In genomic region chr10:76275256-76275655, GRCm38 (mm10) we compare ENCODE assay signal across 25 mouse cellular contexts. TPM values are rescaled to one million over a fixed set of nuclear protein-coding genes. Genes with fewer than 3 reads are reported as not detected.
DNase-seq lines count a peak whose midpoint lies in the region; ATAC-seq lines count a peak whose summit lies in the region.
"Had no signal": no experiment of that assay in that cellular context is flagged by ENCODE, and none has a peak within 500 bp of the region (broad histone marks: within the 10 kb centered on the region; RNA-seq: fewer than 3 reads in every experiment).

No protein-coding gene starts in this region.

- H3K4me1 ChIP-seq in kidney, embryonic 15.5 days = no peaks in the 10 kb centered on the region
- H3K4me1 ChIP-seq: embryonic facial prominence, embryonic 15.5 days; forebrain, embryonic 10.5 days; heart, embryonic 13.5 days; hindbrain, embryonic 12.5 days had no signal

- no peak overlapping the region for H3K27ac ChIP-seq in kidney, embryonic 15.5 days
- H3K27ac ChIP-seq: embryonic facial prominence, embryonic 15.5 days; forebrain, embryonic 10.5 days; gastrocnemius, adult 2 months; heart, embryonic 13.5 days; hindbrain, embryonic 12.5 days had no signal

- 73% methylated on average over 10 of the region's 10 CpGs for WGBS in kidney, embryonic 15.5 days

- H3K36me3 ChIP-seq in kidney, embryonic 15.5 days = peaks cover 82% of the 10 kb centered on the region

- no peaks in the 10 kb centered on the region for H3K27me3 ChIP-seq in kidney, embryonic 15.5 days
- H3K27me3 ChIP-seq: embryonic facial prominence, embryonic 15.5 days; heart, embryonic 13.5 days; hindbrain, embryonic 12.5 days; Patski had no signal

- intact Hi-C loops in left cerebral cortex, postnatal 36 days (cut with DNase I) = no loop called here

- DNase-seq in kidney, adult 11 months = peak; percentile 42
- DNase-seq in kidney, adult 9 months = peak; percentile 43
- no peak for DNase-seq in kidney, postnatal 10 days
- peak; percentile 28 for DNase-seq in brain, adult 2 months (ENCODE audit: low read depth, low spot score)
- no peak for DNase-seq in lung, postnatal 14 days
- DNase-seq in left cerebral cortex, postnatal 36 days (ENCODE audit: low spot score in 2 of 2) = no peak
- DNase-seq: adrenal gland, adult 8-10 months; adrenal gland, postnatal 36 days; cerebellum, adult 11 months; cerebellum, adult 8-10 months; cerebellum, postnatal 14 days; embryo, embryonic 11 days; gastrocnemius, adult 2 months; gastrocnemius, postnatal 25 days; heart, postnatal 36 days had no signal

- no peak for ATAC-seq in kidney, embryonic 15.5 days (replicated peaks; ENCODE audit: low FRiP score)
- ATAC-seq: forebrain, embryonic 14.5 days; Patski had no signal

- no peak overlapping the region for H3K4me3 ChIP-seq in kidney, embryonic 15.5 days (replicated peaks)
- H3K4me3 ChIP-seq: embryonic facial prominence, embryonic 15.5 days; erythroblast, embryonic 14.5 days; forebrain, embryonic 10.5 days; gastrocnemius, adult 2 months; heart, embryonic 13.5 days; hindbrain, embryonic 12.5 days had no signal

- no peak overlapping the region for H3K4me2 ChIP-seq in kidney, embryonic 15.5 days
- H3K4me2 ChIP-seq: embryonic facial prominence, embryonic 15.5 days; heart, embryonic 13.5 days; hindbrain, embryonic 12.5 days had no signal

- no peak overlapping the region for H3K9ac ChIP-seq in kidney, embryonic 15.5 days
- H3K9ac ChIP-seq: embryonic facial prominence, embryonic 15.5 days; heart, embryonic 13.5 days; hindbrain, embryonic 12.5 days had no signal

- no peaks in the 10 kb centered on the region for H3K9me3 ChIP-seq in kidney, embryonic 15.5 days (replicated peaks)
- H3K9me3 ChIP-seq: embryonic facial prominence, embryonic 15.5 days; forebrain, embryonic 10.5 days; heart, embryonic 13.5 days; hindbrain, embryonic 12.5 days had no signal

RNA-seq across cellular contexts. Expression of gene S100b, which starts 21.6 kb away (rescaled TPM):
- polyA plus RNA-seq in kidney, embryonic 15.5 days (2015; fragmentation: Nextera tagmentation; extraction: Ambion mirVana) = 0.50 and 0.84 TPM in 2 replicates
- 100 to 1,000 TPM; 134 to 167 TPM for total RNA-seq in left cerebral cortex, postnatal 36 days (2021)
- total RNA-seq: common myeloid progenitor, adult 5-6 weeks; granulocyte monocyte progenitor cell, adult 5-6 weeks had no signal
- polyA plus RNA-seq: erythroblast, embryonic 14.5 days; forebrain, embryonic 10.5 days had no signal

RNA-seq across cellular contexts. Expression of gene Prmt2, which starts 37.6 kb away (rescaled TPM):
- 54.5 and 58.9 TPM in 2 replicates for polyA plus RNA-seq in kidney, embryonic 15.5 days (2015; fragmentation: Nextera tagmentation; extraction: Ambion mirVana)
- 10 to 100 TPM; 51.4 to 55.4 TPM for total RNA-seq in left cerebral cortex, postnatal 36 days (2021)

Comparison
In these comparisons a context has a peak if more than half of its experiments do, and no peak if none do; other contexts are left out.
1. DNase-seq: peak in kidney, adult 11 months (single experiment), kidney, adult 9 months (single experiment) and brain, adult 2 months (single experiment); none in kidney, postnatal 10 days (single experiment), lung, postnatal 14 days (single experiment) and left cerebral cortex, postnatal 36 days (0 of 2).